Mouse (Mus musculus): ENCODE results near the gene Olfr1474.
"Not testable (repeated sequence)": the region's sequence is repeated elsewhere in the genome, so short reads cannot be mapped to it uniquely, and the experiment has no call there.

The Olfr1474 gene

GRCm38 (mm10) chr19:13469265-13469664, at the start of gene Olfr1474:
Gene Olfr1474 (plus strand): TSS chr19:13469565.
- DNase-seq (ENCODE audit: low spot score in 2 of 2): not testable (repeated sequence)

GRCm38 (mm10) chr19:13443109-13443508, 26.3 kb upstream of the Olfr1474 start, which contains the start of gene Olfr1471:
Gene Olfr1471 (plus strand): TSS chr19:13443409.
- not testable (repeated sequence) for DNase-seq (ENCODE audit: low spot score in 2 of 2)

- DNase-seq (ENCODE audit: low spot score in 2 of 2): no peak
Measured at GRCm38 (mm10) chr19:13455986-13456385, 13.4 kb upstream of the Olfr1474 start, which contains the start of gene Olfr1472. Gene Olfr1472 (minus strand): TSS chr19:13456086.

GRCm38 (mm10) chr19:13480096-13480495, 10.7 kb downstream of the Olfr1474 start, which contains the start of gene Olfr1475:
Gene Olfr1475 (minus strand): TSS chr19:13480196.
- DNase-seq (ENCODE audit: low spot score in 2 of 2): no peak

- DNase-seq (ENCODE audit: low spot score in 2 of 2): no peak
Measured at GRCm38 (mm10) chr19:13500246-13500645, 30.9 kb downstream of the Olfr1474 start, which contains the start of gene Olfr1477. Gene Olfr1477 (plus strand): TSS chr19:13500546.
